Mouse (Mus musculus): ENCODE results near the gene Prcp.

Gene Prcp

GRCm38 (mm10) chr7:92961876-92962275 is 87.6 kb downstream of the Prcp start:
- in situ Hi-C loops (cut with MboI; ENCODE audit: unreplicated experiment in 2 of 2): loop anchor here (5.0 to 25.0 kb wide), 5 partner anchors 90 to 1500 kb away; partner anchors contain the start of genes Ddias (in 1 of the 2) and Prcp (in 1 of the 2)

DNA sequence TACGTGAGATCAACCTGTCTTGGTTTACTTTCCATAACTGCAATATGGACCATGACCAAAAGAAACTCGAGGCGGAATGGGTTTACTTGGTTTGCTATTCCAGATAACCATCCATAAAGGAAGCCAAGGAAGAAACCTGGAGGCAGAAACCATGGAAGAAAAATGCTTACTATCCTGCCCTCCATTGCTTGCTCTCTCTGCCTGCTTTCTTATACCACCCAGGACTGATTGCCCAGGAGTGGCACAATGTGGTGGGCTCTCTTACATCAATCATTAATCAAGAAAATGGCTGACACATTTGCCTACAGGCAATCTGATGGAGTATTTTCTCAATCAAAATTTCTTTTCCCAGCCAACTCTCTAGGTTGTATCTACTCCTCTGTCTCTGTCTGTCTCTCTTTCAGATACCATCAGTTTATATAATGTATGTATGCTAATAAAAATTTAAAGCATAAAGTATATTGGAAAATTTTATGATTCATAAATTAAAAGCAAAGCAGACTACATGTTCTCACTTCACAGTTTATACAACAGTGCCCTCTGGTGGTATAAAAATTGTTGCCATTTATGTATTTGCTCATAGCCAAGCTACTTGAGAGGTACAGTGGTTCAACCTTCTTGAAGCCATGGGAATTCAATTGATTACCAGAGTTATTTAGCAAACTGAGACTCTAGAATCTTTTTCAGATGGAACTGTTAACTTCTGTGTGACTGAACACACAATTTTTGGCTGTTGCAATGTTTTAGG is 90.7 kb downstream of the Prcp start:
- in situ Hi-C loops (cut with MboI; ENCODE audit: unreplicated experiment in 2 of 2): loop anchor here (5.0 to 25.0 kb wide), 5 partner anchors 93 to 1503 kb away; partner anchors contain the start of genes Ddias (in 1 of the 2) and Prcp (in 1 of the 2)

- in situ Hi-C loops (cut with MboI; ENCODE audit: unreplicated experiment in 2 of 2): loop anchor here in 1 of 2 experiments (10.0 to 25.0 kb wide), 2 partner anchors 343 to 1505 kb away; no protein-coding TSS in a partner anchor
Measured at GRCm38 (mm10) chr7:92967381-92968127, 93.3 kb downstream of the Prcp start.

- in situ Hi-C loops (cut with MboI; ENCODE audit: unreplicated experiment in 2 of 2): loop anchor here in 1 of 2 experiments (25.0 kb wide), 1 partner anchor 1515 kb away; no protein-coding TSS in a partner anchor
Measured at GRCm38 (mm10) chr7:92977429-92977828, 103.2 kb downstream of the Prcp start.

DNA sequence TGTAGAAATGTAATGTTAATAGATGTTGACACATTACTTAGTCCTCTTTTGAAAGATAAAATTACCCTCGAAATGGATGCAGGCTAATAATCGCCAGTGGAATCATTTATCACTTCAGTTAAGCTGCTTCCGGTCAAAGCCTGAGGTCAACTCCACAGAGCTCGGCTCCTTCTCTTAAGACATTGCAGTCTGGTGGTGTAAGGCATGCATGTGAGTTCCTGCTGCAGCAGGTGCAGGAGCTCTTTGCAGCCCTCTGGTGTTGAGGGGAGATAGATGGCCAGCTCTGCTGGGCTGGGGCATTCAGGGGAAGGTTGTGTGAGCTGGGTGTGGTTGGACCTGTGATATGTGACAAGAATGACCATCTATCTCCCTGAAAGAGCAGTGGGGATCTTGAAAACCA is 104.0 kb downstream of the Prcp start:
- in situ Hi-C loops (cut with MboI; ENCODE audit: unreplicated experiment in 2 of 2): loop anchor here in 1 of 2 experiments (25.0 kb wide), 1 partner anchor 1516 kb away; no protein-coding TSS in a partner anchor

GRCm38 (mm10) chr7:92978720-92979119 is 104.5 kb downstream of the Prcp start:
- in situ Hi-C loops (cut with MboI; ENCODE audit: unreplicated experiment in 2 of 2): loop anchor here in 1 of 2 experiments (25.0 kb wide), 1 partner anchor 1516 kb away; no protein-coding TSS in a partner anchor

GRCm38 (mm10) chr7:92980741-92981140 is 106.5 kb downstream of the Prcp start:
- in situ Hi-C loops (cut with MboI; ENCODE audit: unreplicated experiment in 2 of 2): loop anchor here in 1 of 2 experiments (25.0 kb wide), 1 partner anchor 1518 kb away; no protein-coding TSS in a partner anchor

- in situ Hi-C loops (cut with MboI; ENCODE audit: unreplicated experiment in 2 of 2): loop anchor here in 1 of 2 experiments (25.0 kb wide), 1 partner anchor 1520 kb away; no protein-coding TSS in a partner anchor
Measured at GRCm38 (mm10) chr7:92981864-92982263, 107.6 kb downstream of the Prcp start.

Measured in v-Abl transformed pro-B cells (cell line).